Mouse (Mus musculus) thymus, adult 2 months (tissue): ENCODE measurements around the gene Zfand2b.

Experiments used
- CTCF ChIP-seq: fragments of 200-500 bp; IDR thresholded peaks from 2 replicates; pipeline ENCODE4 v1.5.1; 2012; ENCODE audit warnings: mild to moderate bottlenecking, control low read depth, low read length, moderate library complexity, borderline replicate concordance; ENCODE audit not compliant: control insufficient read depth, poor library complexity, insufficient read depth; ENCODE audit errors: extremely low read depth
- POLR2A ChIP-seq: fragments of 200-500 bp; IDR thresholded peaks from 2 replicates; pipeline ENCODE4 v1.6.1; 2012; ENCODE audit warnings: mild to moderate bottlenecking, low read length, control low read depth, moderate library complexity; ENCODE audit not compliant: control insufficient read depth, poor library complexity, insufficient read depth; ENCODE audit errors: extremely low read depth

- TF ChIP-seq POLR2A = no peak
- no peak for TF ChIP-seq CTCF
These were observed 32.2 kb upstream of the Zfand2b start for GRCm38 (mm10) chr1:75136293-75136692.
